Mouse (Mus musculus) heart, embryonic 10.5 days (tissue): ENCODE data around the gene Ldlrad3. TPM values are rescaled to one million over a fixed set of nuclear protein-coding genes. Genes with fewer than 3 reads are reported as not detected.

Source experiments
- DNase-seq: peaks from one replicate; pipeline ENCODE4 v3.0.0-alpha.2; 2017; ENCODE audit warnings: low spot score
- H3K27ac ChIP-seq: fragments of 300-500 bp; sonication (generic); 2 replicates; pipeline ENCODE4 v1.5.1; 2016; ENCODE audit warnings: mild to moderate bottlenecking
- H3K27me3 ChIP-seq: fragments of 300-500 bp; sonication (generic); 2 replicates; pipeline ENCODE4 v1.6.1; 2016; ENCODE audit warnings: mild to moderate bottlenecking; ENCODE audit not compliant: poor library complexity, insufficient read depth, severe bottlenecking
- H3K36me3 ChIP-seq: fragments of 300-500 bp; sonication (generic); 2 replicates; pipeline ENCODE4 v1.6.1; 2016; ENCODE audit warnings: mild to moderate bottlenecking, moderate library complexity
- H3K4me1 ChIP-seq: fragments of 300-500 bp; sonication (generic); 2 replicates; pipeline ENCODE4 v1.6.1; 2016; ENCODE audit warnings: mild to moderate bottlenecking
- H3K4me3 ChIP-seq: fragments of 300-500 bp; sonication (generic); 2 replicates; pipeline ENCODE4 v1.5.1; 2016; ENCODE audit warnings: mild to moderate bottlenecking, moderate library complexity
- H3K9me3 ChIP-seq: fragments of 300-500 bp; sonication (generic); 2 replicates; pipeline ENCODE4 v1.6.1; 2016; ENCODE audit warnings: mild to moderate bottlenecking, moderate library complexity
- WGBS: fragments of 180-500 bp; shearing (Covaris S2); methylation state at CpG from one replicate; pipeline ENCODE4 v1.1.7; 2016; 5-methylcytosine and 5-hydroxymethylcytosine counted together
- polyA plus RNA-seq: library from polyadenylated mRNA; unstranded; fragments of >200 nt; fragmentation: Nextera tagmentation; extraction: Ambion mirVana; gene quantifications from 2 replicates; pipeline ENCODE4 v1.2.1, GENCODE M21; 2016

Ldlrad3 gene
- polyA plus RNA-seq, 1 experiment from 2014 or later, result 27.5 TPM

DNA sequence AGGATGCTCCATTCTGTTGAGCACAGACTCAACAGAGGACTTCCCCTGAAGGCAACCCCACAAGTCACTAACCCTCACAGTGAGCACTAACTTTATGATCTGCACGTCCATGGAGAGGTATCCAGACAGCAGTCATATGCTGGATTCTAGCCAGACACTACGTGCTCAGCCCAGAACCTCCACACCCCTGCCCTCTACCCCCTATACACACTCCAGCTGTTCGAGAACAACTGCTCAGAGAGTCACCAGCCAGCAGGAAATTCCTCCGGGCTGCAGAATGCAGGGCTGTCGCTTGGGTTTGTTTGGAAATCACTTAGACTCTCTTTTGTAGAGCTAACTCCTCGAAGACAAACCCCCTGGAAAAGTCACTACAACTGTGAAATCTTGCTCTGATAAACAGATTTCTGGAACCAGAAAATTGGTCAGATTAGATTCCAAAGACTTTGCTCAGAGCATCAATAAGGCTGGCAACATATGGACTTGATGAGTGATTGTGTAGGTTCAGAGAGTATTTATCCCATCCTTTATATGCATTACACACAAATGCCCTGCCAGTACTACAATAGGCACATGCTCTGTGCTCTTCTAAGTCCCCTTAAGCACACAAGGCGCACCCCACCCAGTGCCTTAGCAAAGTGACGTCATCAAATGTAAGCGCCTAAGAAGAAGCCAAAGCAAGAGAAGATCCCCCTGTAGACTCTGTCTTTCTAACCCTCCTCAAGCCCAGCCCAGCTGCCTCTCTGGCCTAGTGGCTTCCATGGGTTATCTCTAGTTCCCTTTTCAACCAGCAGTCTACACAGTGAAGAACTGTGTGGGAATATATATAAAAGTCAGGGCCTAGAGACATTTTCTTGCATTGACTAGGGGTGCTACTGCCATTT, 69.4 kb downstream of the Ldlrad3 start:
- Histone ChIP-seq H3K27ac (0 out of 2 replicates have a peak overlapping the region, but pooled peaks have one; percentile 3), H3K4me3 (no peak overlapping the region), H3K4me1 (peaks cover 81% of the 10 kb centered on the region), H3K9me3 (no peaks in the 10 kb centered on the region), H3K36me3 (no peaks in the 10 kb centered on the region), H3K27me3 (no peaks in the 10 kb centered on the region)
- DNase-seq, result no peak
- WGBS, result 43% methylated on average over 9 of the region's 9 CpGs

DNA sequence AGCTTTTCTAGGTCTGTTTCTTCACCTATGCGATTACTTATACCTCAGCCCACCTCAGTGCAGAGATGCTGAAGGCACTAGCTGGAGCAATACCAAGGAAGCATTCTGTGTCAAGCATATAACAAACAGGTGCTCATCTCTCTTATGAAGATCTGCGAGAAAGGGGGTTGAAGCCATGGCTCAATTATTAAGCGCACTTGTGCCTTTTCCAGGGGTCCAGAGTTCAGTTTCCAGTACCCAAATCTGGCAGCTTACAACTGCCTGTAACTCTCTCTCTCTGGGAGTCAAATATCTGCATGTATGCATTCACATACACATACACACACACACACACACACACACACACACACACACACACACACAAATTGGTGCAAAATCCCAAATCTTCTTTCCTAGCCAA, 72.4 kb downstream of the Ldlrad3 start:
- no peak overlapping the region for H3K27ac ChIP-seq
- peaks cover 58% of the 10 kb centered on the region for H3K4me1 ChIP-seq
- H3K4me3 ChIP-seq, result no peak overlapping the region
- H3K36me3 ChIP-seq, result no peaks in the 10 kb centered on the region
- no peaks in the 10 kb centered on the region for H3K27me3 ChIP-seq
- no peaks in the 10 kb centered on the region for H3K9me3 ChIP-seq
- 80% methylated on average over 3 of the region's 3 CpGs for WGBS
- DNase-seq, result no peak

- no peaks in the 10 kb centered on the region for H3K36me3 ChIP-seq
- no peaks in the 10 kb centered on the region for H3K9me3 ChIP-seq
- no peaks in the 10 kb centered on the region for H3K27me3 ChIP-seq
- no peak overlapping the region for H3K27ac ChIP-seq
- 30% methylated on average over 12 of the region's 12 CpGs for WGBS
- H3K4me3 ChIP-seq, result no peak overlapping the region
- peaks cover 58% of the 10 kb centered on the region for H3K4me1 ChIP-seq
- DNase-seq, result no peak
These were observed 72.9 kb downstream of the Ldlrad3 start for GRCm38 (mm10) chr2:102113323-102113722.

GRCm38 (mm10) chr2:102111906-102112499, 74.2 kb downstream of the Ldlrad3 start:
- H3K9me3 ChIP-seq, result no peaks in the 10 kb centered on the region
- H3K27ac ChIP-seq, result peak overlapping the region; percentile 22; the same call in 1 of the 2 replicates
- H3K4me3 ChIP-seq, result no peak overlapping the region
- H3K36me3 ChIP-seq, result no peaks in the 10 kb centered on the region
- 68% methylated on average over 13 of the region's 13 CpGs for WGBS
- H3K27me3 ChIP-seq, result no peaks in the 10 kb centered on the region
- H3K4me1 ChIP-seq, result peaks cover 52% of the 10 kb centered on the region
- DNase-seq, result no peak

GRCm38 (mm10) chr2:102110306-102110705, 75.9 kb downstream of the Ldlrad3 start:
- Histone ChIP-seq H3K27ac (no peak overlapping the region), H3K9me3 (no peaks in the 10 kb centered on the region), H3K4me1 (peaks cover 37% of the 10 kb centered on the region), H3K4me3 (no peak overlapping the region), H3K36me3 (no peaks in the 10 kb centered on the region), H3K27me3 (no peaks in the 10 kb centered on the region)
- no peak for DNase-seq
- WGBS, result 86% methylated on average over 2 of the region's 2 CpGs

- peaks cover 25% of the 10 kb centered on the region for H3K4me1 ChIP-seq
- no peaks in the 10 kb centered on the region for H3K27me3 ChIP-seq
- no peak for DNase-seq
- no peaks in the 10 kb centered on the region for H3K36me3 ChIP-seq
- no peaks in the 10 kb centered on the region for H3K9me3 ChIP-seq
- H3K4me3 ChIP-seq, result no peak overlapping the region
- WGBS, result 69% methylated on average over 6 of the region's 6 CpGs
- no peak overlapping the region for H3K27ac ChIP-seq
These were observed 78.9 kb downstream of the Ldlrad3 start for GRCm38 (mm10) chr2:102107280-102107679.

DNA sequence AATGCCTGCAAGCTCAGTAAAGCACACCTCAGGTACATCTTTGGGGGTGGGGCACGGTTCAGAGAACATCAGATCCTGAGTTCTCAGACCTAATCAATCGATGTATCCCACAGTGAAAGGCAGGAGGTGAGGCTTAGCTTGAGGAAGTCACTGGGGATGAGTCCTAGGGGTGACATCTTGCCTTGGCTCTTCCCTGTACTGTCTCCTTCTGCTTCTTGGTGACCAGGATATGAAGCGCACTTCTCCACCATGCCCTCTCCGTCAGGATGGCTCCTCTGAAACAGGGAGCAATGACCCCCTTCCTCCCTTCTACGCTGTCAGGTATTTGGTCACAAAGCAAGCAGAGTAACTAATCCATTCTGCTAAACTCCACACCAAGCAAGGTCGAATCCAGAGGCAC, 79.5 kb downstream of the Ldlrad3 start:
- no peak for DNase-seq
- 87% methylated on average over 6 of the region's 6 CpGs for WGBS

DNA sequence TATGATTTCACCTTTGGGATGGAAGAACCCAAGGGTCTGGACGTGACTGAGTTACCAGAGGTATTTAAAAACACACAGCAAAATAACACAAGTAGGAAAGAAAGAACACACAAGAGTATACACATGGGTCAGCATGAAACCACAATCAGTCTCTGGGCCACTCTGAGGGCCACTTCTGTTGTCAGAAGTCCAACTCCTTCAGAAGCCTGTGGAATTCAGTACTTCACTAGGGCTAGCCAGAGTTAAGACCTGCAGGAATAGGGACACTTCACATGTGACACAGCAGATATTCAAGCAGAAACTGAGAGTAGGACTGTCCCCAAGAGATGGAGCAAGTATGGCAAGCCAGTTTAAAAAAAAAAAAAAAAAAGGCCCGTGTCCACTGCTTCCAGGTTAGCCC, 80.7 kb downstream of the Ldlrad3 start:
- no peak overlapping the region for H3K27ac ChIP-seq
- no peak overlapping the region for H3K4me3 ChIP-seq
- H3K36me3 ChIP-seq, result no peaks in the 10 kb centered on the region
- WGBS, result 74% methylated on average over 2 of the region's 2 CpGs
- DNase-seq, result no peak
- H3K27me3 ChIP-seq, result no peaks in the 10 kb centered on the region
- no peaks in the 10 kb centered on the region for H3K9me3 ChIP-seq
- H3K4me1 ChIP-seq, result peaks cover 29% of the 10 kb centered on the region

More for the DNA sequence above, 79.5 kb downstream of the Ldlrad3 start:
- Histone ChIP-seq H3K4me1 (peaks cover 25% of the 10 kb centered on the region), H3K4me3 (no peak overlapping the region), H3K27me3 (no peaks in the 10 kb centered on the region), H3K36me3 (no peaks in the 10 kb centered on the region), H3K27ac (no peak overlapping the region), H3K9me3 (no peaks in the 10 kb centered on the region)

GRCm38 (mm10) chr2:102103955-102104354, 82.2 kb downstream of the Ldlrad3 start:
- Histone ChIP-seq H3K4me3 (no peak overlapping the region), H3K27me3 (no peaks in the 10 kb centered on the region), H3K9me3 (no peaks in the 10 kb centered on the region), H3K27ac (no peak overlapping the region), H3K36me3 (no peaks in the 10 kb centered on the region), H3K4me1 (peaks cover 42% of the 10 kb centered on the region)
- WGBS, result 84% methylated on average over 12 of the region's 12 CpGs
- no peak for DNase-seq

GRCm38 (mm10) chr2:102100490-102100889, 85.7 kb downstream of the Ldlrad3 start:
- 55% methylated on average over 4 of the region's 4 CpGs for WGBS

DNA sequence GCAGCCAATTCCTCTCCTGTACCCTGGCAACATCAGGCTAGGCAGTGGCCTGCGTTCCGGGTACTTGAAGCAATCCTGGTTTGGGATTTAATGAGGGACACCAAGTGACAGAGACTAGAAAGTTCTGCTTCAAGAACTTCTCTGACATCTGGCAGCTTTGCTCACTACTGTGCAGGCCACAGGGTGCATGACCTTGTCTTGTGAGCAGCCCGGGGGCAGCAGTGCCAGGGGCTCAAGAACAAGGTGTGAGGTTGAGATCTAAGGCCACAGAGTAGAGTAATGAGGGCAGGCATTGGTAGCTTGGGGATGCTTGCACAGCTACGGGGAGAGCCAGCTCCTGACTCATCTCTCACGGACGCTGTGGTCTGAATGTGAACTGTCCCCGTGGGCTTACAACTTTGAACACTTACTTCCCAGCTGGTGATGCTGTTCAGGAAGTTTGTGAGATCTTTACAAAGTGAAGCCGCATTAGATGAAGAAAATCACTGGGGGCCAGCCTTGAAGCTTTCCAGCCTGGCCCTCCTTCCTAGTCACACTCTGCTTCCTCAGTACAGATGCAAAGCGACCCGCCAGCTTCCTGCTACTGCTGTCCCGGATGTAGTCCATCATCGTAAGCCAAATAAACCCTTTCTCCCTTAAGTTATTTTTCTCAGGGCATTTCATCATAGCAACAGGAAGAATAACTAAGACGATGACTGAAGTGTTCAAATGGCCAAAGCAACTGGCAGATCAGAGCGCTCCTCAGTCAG, 86.3 kb downstream of the Ldlrad3 start:
- no peaks in the 10 kb centered on the region for H3K9me3 ChIP-seq
- 73% methylated on average over 14 of the region's 14 CpGs for WGBS
- no peaks in the 10 kb centered on the region for H3K36me3 ChIP-seq
- H3K27ac ChIP-seq, result peak overlapping the region; percentile 44; the same call in 1 of the 2 replicates
- peaks cover 31% of the 10 kb centered on the region for H3K4me1 ChIP-seq
- DNase-seq, result no peak
- H3K4me3 ChIP-seq, result no peak overlapping the region
- H3K27me3 ChIP-seq, result no peaks in the 10 kb centered on the region

More at GRCm38 (mm10) chr2:102100490-102100889, 85.7 kb downstream of the Ldlrad3 start:
- Histone ChIP-seq H3K36me3 (no peaks in the 10 kb centered on the region), H3K4me3 (no peak overlapping the region), H3K4me1 (peaks cover 34% of the 10 kb centered on the region), H3K9me3 (no peaks in the 10 kb centered on the region), H3K27ac (peak overlapping the region; percentile 44; the same call in 1 of the 2 replicates), H3K27me3 (no peaks in the 10 kb centered on the region)
- no peak for DNase-seq

DNA sequence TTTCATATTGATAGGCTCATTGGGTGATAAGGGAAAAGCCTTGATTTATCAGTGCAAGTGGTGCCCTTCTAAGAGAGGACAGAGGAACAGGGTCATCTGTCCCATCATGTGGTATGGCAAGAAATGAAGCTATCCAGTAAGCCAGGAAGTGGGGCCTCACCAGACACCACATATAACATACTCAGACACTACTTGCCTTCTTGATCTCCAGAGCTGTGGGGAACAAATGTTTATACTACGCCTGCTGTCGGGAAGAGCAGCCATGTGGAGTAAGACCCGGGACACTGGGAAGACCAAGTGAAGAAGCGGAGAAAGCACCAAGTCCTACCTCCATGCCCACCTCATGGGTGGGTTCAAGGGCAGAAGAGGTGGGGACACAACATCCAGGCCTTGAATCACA, 86.9 kb downstream of the Ldlrad3 start:
- Histone ChIP-seq H3K27ac (no peak overlapping the region), H3K36me3 (peaks cover under 1% of the 10 kb centered on the region; the same call in 1 of the 2 replicates), H3K27me3 (no peaks in the 10 kb centered on the region), H3K9me3 (no peaks in the 10 kb centered on the region), H3K4me3 (no peak overlapping the region), H3K4me1 (peaks cover 26% of the 10 kb centered on the region)
- WGBS, result 92% methylated on average over 4 of the region's 4 CpGs
- no peak for DNase-seq

- Histone ChIP-seq H3K4me1 (peaks cover 11% of the 10 kb centered on the region; the same call in 1 of the 2 replicates), H3K27me3 (no peaks in the 10 kb centered on the region), H3K4me3 (no peak overlapping the region), H3K36me3 (peaks cover 9% of the 10 kb centered on the region; the same call in 1 of the 2 replicates), H3K9me3 (no peaks in the 10 kb centered on the region), H3K27ac (no peak overlapping the region)
- DNase-seq, result no peak
- 69% methylated on average over 11 of the region's 11 CpGs for WGBS
These were observed 91.4 kb downstream of the Ldlrad3 start for GRCm38 (mm10) chr2:102094773-102095172.
